Mouse (Mus musculus) embryo, embryonic 11.5 days (tissue): ENCODE data around the gene Entpd3.

ENCODE experiments used
- DNase-seq: peaks from one replicate; pipeline ENCODE4 v3.0.0-alpha.2; 2012; ENCODE audit warnings: low read depth, low spot score

Gene Entpd3

GRCm38 (mm10) chr9:120579808-120580207, 40.2 kb downstream of the Entpd3 start:
- no peak for DNase-seq

- DNase-seq = no peak
Measured at GRCm38 (mm10) chr9:120581941-120582618, 42.5 kb downstream of the Entpd3 start.

GRCm38 (mm10) chr9:120582619-120583308, 43.1 kb downstream of the Entpd3 start:
- DNase-seq = peak; percentile 87

GRCm38 (mm10) chr9:120583314-120583713, 43.7 kb downstream of the Entpd3 start:
- DNase-seq = no peak

- no peak for DNase-seq
Measured at GRCm38 (mm10) chr9:120586546-120586945, 46.9 kb downstream of the Entpd3 start.

GRCm38 (mm10) chr9:120591490-120591889, 51.9 kb downstream of the Entpd3 start:
- no peak for DNase-seq

GRCm38 (mm10) chr9:120593383-120594101, 53.9 kb downstream of the Entpd3 start:
- DNase-seq = no peak

GRCm38 (mm10) chr9:120594839-120595238, 55.2 kb downstream of the Entpd3 start:
- DNase-seq = no peak

GRCm38 (mm10) chr9:120595306-120595705, 55.7 kb downstream of the Entpd3 start:
- DNase-seq = no peak

GRCm38 (mm10) chr9:120601488-120602171, 62.0 kb downstream of the Entpd3 start:
- DNase-seq = peak; percentile 65

- DNase-seq = no peak
Measured at GRCm38 (mm10) chr9:120602172-120602838, 62.7 kb downstream of the Entpd3 start.

- DNase-seq = peak; percentile 86
Measured at GRCm38 (mm10) chr9:120602839-120603511, 63.4 kb downstream of the Entpd3 start.

GRCm38 (mm10) chr9:120603512-120603908, 63.9 kb downstream of the Entpd3 start:
- DNase-seq = peak; percentile 11

GRCm38 (mm10) chr9:120603956-120604355, 64.3 kb downstream of the Entpd3 start:
- no peak for DNase-seq

GRCm38 (mm10) chr9:120611055-120611454, 71.4 kb downstream of the Entpd3 start:
- DNase-seq = no peak

GRCm38 (mm10) chr9:120614059-120614458, 74.4 kb downstream of the Entpd3 start:
- no peak for DNase-seq
